Mouse (Mus musculus): Measurements from ENCODE around the gene Gm49368. TPM values are rescaled to one million over a fixed set of nuclear protein-coding genes. Genes with fewer than 3 reads are reported as not detected.
"Not testable (repeated sequence)": the region's sequence is repeated elsewhere in the genome, so short reads cannot be mapped to it uniquely, and the experiment has no call there.

Gm49368 gene
- total RNA-seq, 2 experiments from 2014 or later = not detected

DNA sequence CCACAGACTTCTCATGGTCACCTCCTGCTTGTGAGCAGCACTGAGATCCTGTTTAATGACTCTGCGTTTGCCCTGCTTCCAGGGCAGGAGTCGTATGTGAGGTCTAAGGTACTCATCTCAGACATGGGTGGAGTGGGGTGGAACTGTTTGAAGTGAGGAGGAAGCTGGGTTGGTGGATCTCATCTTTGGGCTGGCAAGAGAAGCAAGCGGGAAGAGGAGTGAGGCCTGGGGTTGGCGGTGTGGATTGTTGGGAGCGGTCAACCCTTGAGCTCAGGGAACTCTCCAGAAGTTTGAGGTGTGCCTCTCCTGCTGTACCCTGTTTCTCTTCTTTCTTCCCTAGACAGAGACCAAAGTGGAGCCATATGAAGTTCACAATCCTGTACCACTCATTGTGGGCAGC lies 53.9 kb downstream of the Gm49368 start:
- ATAC-seq (replicated peaks; ENCODE audit: low FRiP score, low TSS enrichment, poor library complexity, severe bottlenecking) = no peak

DNA sequence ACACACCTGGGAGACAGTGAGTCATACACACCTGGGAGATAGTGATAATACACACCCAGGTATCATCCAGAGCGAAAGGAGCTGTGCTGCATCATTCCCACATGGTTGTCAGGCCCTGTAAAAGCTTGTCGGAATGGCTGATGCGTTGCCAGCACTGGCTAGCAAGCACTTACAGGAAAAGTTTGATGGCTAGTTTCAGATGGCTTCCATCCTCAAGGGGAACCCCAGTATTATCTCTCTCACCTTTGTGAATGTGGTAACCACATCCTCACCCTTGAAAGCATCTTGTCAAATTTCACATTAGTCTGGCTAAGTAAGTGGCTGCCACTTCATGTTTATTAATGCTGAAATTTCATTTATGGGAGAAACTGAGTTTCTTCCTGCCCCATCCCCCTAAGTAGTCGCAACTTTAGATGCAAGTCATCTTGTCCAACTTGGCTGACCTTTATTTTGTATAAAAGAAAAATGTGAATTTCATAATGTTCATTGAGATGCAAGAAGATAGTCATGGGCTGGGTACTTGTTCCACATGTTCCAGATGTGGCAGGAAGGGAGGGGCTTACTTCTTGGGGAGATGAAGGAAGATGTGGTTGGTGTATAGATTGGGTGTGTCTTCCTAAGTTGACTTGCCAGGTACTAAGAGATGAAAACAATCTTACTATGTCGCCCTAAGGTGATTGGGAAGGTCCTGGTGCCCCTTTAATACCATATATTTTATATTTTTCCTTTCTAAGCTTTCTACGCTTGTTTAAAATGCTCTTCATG lies 57.4 kb downstream of the Gm49368 start:
- ATAC-seq (replicated peaks; ENCODE audit: low FRiP score, low TSS enrichment, poor library complexity, severe bottlenecking) = no peak

DNA sequence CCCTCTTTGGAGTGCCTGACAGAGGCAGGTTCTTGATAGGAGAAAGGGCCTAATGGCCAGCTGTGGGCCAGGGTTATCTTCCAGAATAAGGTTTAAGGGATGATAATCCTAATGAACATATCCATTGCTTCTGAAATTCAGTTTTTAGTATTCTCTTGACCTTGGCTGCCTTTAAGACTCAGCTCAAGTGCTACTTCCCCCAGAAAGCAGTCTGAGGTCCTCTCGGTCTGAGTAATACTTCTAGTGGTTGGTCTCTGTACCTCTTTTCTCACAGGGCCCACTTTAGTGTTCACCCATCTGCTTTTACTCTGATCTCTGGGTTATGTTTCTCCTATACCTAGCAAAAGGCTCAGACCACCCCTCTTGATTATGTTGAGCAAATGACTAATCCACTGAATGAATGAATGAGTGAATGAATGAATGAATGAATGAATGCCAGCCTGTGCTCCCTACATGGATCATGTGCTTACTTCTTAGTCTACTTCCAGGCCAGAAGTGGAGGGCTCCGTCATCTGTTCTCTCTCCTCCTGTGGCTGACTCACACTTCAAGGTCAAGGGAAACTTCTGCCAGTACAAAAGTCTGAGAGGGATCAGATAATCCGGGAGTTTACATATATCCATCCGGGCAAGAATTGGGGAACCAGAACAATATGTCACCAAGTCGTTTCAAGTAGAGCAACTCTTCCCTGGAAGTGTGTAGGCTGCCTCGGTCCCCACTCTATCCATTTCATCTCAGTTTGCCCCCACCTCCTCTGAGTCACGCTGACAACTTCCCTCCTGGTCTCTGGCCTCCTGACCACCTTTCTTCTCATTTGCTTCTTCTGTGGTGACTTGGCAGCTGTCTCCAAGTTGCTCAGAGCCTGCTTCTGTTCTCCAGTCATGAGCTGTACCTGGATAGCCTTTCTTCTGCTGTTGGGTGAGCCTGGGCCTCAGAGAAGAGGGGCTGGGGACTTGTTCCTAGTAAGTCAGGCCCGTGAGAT lies 66.5 kb downstream of the Gm49368 start, which contains the start of gene Itgax:
Gene Itgax, plus strand, starts transcription at position 807 of the 980 bp plus-strand sequence.
- ATAC-seq (replicated peaks; ENCODE audit: low FRiP score, low TSS enrichment, poor library complexity, severe bottlenecking) = no peak

DNA sequence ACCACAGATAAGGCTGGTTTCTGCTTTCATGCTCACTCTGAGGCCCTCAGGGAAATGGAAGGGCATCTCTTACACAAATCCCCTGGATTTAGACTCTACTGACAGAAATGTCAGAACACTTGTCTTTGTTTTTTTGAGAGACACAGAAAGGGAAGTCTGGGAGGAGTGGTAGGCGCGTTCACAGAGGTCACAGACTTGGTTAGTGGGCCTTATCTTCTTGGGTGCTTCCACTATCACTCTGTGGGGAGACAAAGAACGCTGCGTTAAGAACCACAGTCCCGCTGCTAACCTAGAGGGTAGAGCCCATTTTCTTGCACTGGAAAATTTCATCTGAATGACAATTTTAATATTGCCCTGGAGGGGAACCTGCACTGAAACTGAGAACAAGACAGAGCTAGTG lies 69.7 kb downstream of the Gm49368 start:
- ATAC-seq (replicated peaks; ENCODE audit: low FRiP score, low TSS enrichment, poor library complexity, severe bottlenecking) = no peak

DNA sequence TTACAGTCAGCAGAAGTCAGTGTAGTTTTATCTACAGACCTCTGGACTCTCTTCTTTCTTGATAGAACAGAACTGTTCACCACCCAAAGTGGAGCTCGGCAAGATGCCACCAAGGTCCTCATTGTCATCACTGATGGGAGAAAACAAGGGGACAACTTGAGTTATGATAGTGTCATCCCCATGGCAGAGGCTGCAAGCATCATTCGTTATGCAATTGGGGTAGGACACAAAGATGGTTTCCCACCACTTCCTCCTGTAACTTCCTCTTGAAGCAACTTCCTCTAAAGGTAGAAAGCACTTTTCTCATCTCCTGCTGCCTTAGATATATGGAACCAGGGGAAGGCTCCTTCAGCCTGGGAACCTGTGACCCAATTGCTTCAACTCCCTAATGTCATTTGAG lies 71.1 kb downstream of the Gm49368 start:
- no peak for ATAC-seq (replicated peaks; ENCODE audit: low FRiP score, low TSS enrichment, poor library complexity, severe bottlenecking)

DNA sequence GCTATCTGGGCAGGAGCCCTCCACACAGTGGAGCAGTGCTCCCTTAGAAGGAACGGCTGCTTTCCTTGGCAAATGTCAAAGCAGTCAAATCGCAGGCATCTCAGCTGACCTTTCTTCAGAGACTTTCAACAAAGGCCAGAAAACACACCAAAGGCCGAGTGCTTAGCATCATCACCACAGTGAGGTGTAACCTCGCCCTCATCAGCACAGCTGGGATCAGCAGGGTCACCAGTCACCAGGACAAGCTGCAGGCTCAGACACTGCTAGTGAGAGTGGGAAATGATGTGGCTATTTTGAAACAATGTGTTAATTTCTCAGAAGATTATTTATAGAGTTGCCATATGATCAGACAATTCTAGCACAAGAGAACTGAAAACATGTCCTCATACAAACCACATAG lies 74.4 kb downstream of the Gm49368 start:
- no peak for ATAC-seq (replicated peaks; ENCODE audit: low FRiP score, low TSS enrichment, poor library complexity, severe bottlenecking)

DNA sequence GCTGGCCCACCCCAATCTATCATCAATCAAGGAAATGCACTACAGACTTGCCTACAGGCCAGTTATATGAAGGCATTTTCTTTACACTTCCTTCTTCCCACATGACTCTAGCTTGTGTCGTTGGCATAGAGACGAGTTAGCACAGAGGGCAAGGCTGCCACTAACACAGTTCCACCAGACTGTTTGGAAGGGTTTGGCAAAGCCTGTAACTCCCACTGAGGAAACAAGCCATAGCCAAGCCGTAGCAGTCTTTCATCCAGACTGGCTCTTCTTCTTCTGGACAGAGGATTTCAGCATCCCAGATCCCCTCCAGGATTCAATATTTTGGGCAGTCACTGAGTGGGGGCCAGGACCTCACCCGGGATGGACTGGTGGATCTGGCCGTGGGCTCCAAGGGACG lies 77.1 kb downstream of the Gm49368 start:
- no peak for ATAC-seq (replicated peaks; ENCODE audit: low FRiP score, low TSS enrichment, poor library complexity, severe bottlenecking)

DNA sequence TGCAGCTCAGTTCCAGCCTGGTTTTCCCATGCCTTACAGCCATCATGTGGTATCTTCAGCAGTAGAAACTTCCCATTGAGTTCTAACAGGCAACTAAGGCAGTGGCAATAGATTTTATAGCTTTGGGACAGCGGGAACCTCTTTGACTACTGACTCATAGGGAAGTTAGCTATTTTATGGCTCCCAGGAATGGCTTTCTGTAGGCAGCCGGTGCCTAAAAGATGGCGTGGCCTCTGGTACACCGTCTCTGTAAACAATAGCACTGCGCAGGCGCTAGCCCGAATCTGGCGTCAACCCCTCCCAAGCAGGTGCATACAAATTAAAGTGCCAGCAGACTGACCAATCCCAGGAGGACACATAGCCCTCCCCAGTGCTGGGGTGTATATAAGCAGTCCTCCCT lies 88.5 kb downstream of the Gm49368 start:
- ATAC-seq (replicated peaks; ENCODE audit: low FRiP score, low TSS enrichment, poor library complexity, severe bottlenecking) = no peak

DNA sequence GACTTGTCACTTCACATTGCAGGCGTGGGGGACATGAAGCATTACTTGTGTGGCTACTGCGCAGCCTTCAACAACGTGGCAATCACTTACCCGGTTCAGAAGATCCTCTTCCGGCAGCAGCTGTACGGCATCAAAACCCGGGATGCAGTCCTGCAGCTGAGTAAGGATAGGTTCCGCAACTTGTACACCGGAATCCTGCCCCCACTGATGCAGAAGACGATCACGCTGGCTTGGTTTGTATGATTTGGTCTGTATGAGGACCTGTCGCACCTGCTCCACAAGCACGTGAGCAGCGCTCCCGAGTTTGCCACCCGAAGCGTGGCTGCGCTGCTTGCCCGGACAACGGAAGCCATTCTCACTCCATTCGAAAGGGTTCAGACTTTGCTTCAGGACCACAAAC lies 91.6 kb downstream of the Gm49368 start, which contains the start of gene Itgad:
Gene Itgad, plus strand, starts transcription at position 301 of the 400 bp plus-strand sequence.
- no peak for ATAC-seq (replicated peaks; ENCODE audit: low FRiP score, low TSS enrichment, poor library complexity, severe bottlenecking)

DNA sequence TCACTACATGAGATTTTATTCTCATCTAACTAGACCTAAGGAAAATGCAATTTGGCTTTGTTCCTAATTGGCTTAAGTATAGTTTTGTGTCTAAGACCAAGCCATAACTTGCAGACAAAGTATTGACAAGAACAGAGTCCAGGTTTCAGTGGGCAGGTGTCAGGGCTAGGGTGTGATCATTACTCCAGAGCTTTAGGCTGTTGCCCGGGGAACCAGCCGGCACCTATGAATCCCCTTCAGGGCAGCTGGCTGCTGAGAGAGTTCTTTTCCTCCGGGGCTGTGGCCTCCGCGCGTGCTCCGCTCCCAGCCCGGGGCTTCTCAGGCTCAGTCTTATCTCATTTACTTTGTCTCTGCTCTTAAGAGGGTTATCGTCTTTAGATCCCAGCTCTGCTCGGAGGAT lies 92.4 kb downstream of the Gm49368 start:
- ATAC-seq (replicated peaks; ENCODE audit: low FRiP score, low TSS enrichment, poor library complexity, severe bottlenecking) = no peak

DNA sequence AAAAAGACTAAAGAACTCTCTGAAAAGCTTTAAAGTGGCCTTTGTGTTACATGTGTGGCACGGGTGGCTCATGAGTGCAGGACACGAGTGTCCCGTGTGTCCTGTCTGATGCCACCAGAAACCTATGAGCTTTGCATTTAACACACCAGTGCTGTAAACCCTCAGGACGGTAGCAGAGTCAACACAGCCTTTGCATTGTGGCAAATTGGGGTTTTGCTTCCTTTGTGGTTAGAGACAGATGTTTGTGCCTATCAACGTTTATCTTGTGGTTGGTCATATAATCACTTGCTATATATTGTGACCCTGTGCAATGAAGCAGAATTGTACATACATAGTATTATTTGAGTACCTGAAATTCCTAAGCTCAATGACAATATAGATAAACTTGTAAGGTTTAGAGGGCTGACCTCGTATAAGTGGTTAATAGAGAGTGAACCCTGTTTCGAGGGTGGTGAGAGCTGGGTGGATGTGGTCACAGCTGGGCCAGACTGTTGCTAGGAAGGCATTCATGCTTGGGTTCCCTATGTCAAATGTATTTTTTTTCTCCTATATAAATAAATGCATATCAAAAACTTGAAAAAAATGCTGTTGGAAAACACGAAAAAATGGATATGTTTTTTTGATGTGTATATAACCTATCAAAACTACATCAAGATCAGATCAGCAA lies 96.3 kb downstream of the Gm49368 start:
- ATAC-seq (replicated peaks; ENCODE audit: low FRiP score, low TSS enrichment, poor library complexity, severe bottlenecking) = not testable (repeated sequence)

DNA sequence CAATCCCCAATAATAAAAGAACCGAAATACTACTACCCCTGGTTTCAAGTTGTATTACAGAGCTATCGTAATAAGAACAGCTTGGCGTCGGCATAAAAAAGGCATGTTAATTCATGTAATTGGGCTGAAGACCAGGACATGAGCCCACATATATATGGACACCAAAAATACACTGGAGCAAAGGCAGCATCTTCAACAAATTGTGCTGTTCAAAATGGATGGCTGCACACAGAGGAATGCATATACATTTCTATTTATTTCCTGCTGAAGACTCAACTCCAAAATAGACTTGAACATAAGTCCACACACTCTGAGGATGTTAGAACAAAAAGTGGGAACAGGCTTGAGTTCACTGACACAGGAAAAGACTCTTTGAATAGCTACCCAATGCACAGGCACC lies 101.5 kb downstream of the Gm49368 start:
- ATAC-seq (replicated peaks; ENCODE audit: low FRiP score, low TSS enrichment, poor library complexity, severe bottlenecking) = no peak

DNA sequence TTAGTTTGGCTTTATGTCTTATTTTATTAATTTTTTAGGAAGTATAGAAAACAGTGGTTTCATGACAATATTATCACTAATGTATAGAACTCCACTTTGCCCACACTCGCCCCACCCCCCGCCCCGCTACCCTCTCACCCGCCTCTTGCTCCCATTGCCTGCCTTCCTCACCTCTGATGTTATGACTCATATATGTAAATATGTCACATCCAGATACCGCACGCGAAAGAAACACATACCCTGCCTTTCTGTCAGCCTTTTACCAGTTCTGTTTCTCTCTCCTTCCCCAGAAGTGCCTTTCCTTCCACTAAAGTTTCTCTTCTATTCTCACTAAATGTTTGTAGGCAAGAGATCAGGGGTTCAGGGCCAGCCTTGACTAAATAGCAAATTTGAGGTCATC lies 103.9 kb downstream of the Gm49368 start:
- no peak for ATAC-seq (replicated peaks; ENCODE audit: low FRiP score, low TSS enrichment, poor library complexity, severe bottlenecking)

DNA sequence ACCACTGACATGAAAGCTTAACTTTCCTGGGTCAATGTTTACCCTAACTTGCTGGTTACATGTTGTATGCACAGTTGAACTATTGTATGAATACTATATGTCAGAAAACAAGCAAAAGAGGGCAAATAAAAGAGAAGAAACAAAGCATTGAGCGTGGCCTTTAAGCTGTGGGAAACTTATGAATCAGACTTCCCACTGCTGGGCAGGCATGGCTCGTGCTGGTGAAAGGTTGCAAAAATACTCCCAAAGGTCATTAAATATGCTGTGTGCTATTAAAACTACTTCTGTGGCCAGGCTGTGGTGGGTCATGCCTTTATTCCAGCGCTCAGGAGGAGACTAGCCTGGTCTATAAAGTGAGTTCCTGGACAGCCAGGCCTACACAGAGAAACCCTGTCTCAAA lies 107.5 kb downstream of the Gm49368 start:
- no peak for ATAC-seq (replicated peaks; ENCODE audit: low FRiP score, low TSS enrichment, poor library complexity, severe bottlenecking)

Other genes starting within 250 kb of the Gm49368 start
- 67.0 and 84.7 TPM in 2 replicates for gene Stx4a, start 238.4 kb upstream of the Gm49368 start, total RNA-seq (2014; fragmentation: Nextera tagmentation)
- 31.5 and 44.7 TPM in 2 replicates for gene Stx4a, start 238.4 kb upstream of the Gm49368 start, total RNA-seq (2017)
- gene Stx1b, start 238.1 kb upstream of the Gm49368 start, total RNA-seq (2014; fragmentation: Nextera tagmentation) = 0.10 and 3.0 TPM in 2 replicates
- gene Stx1b, start 238.1 kb upstream of the Gm49368 start, total RNA-seq (2017) = 0.19 and 4.3 TPM in 2 replicates
- gene Zfp646, start 186.5 kb upstream of the Gm49368 start, total RNA-seq (2014; fragmentation: Nextera tagmentation) = 32.4 and 38.3 TPM in 2 replicates
- gene Zfp646, start 186.5 kb upstream of the Gm49368 start, total RNA-seq (2017) = 36.9 and 43.3 TPM in 2 replicates
- 9.3 and 12.8 TPM in 2 replicates for gene Zfp668, start 185.9 kb upstream of the Gm49368 start, total RNA-seq (2014; fragmentation: Nextera tagmentation)
- 2.3 and 2.8 TPM in 2 replicates for gene Zfp668, start 185.9 kb upstream of the Gm49368 start, total RNA-seq (2017)
- 0.81 TPM in 1 of 2 replicates, not detected in the other for gene Prss53, start 171.7 kb upstream of the Gm49368 start, total RNA-seq (2014; fragmentation: Nextera tagmentation)
- not detected in 2 replicates for gene Prss53, start 171.7 kb upstream of the Gm49368 start, total RNA-seq (2017)
- not detected in 2 replicates for gene Gm21974, start 167.2 kb upstream of the Gm49368 start, total RNA-seq (2014; fragmentation: Nextera tagmentation)
- not detected in 2 replicates for gene Gm21974, start 167.2 kb upstream of the Gm49368 start, total RNA-seq (2017)
- gene Vkorc1, start 167.1 kb upstream of the Gm49368 start, total RNA-seq (2014; fragmentation: Nextera tagmentation) = 54.1 and 72.8 TPM in 2 replicates
- 25.4 and 37.0 TPM in 2 replicates for gene Vkorc1, start 167.1 kb upstream of the Gm49368 start, total RNA-seq (2017)
- 76.8 and 85.0 TPM in 2 replicates for gene Bckdk, start 158.6 kb upstream of the Gm49368 start, total RNA-seq (2014; fragmentation: Nextera tagmentation)
- 32.4 and 62.8 TPM in 2 replicates for gene Bckdk, start 158.6 kb upstream of the Gm49368 start, total RNA-seq (2017)
- gene Kat8, start 150.2 kb upstream of the Gm49368 start, total RNA-seq (2014; fragmentation: Nextera tagmentation) = 32.7 and 37.9 TPM in 2 replicates
- 27.0 and 35.8 TPM in 2 replicates for gene Kat8, start 150.2 kb upstream of the Gm49368 start, total RNA-seq (2017)
- not detected in 2 replicates for gene Prss8, start 132.6 kb upstream of the Gm49368 start, total RNA-seq (2014; fragmentation: Nextera tagmentation)
- gene Prss8, start 132.6 kb upstream of the Gm49368 start, total RNA-seq (2017) = not detected in 2 replicates
- gene Prss36, start 116.0 kb upstream of the Gm49368 start, total RNA-seq (2014; fragmentation: Nextera tagmentation) = 2.8 and 9.8 TPM in 2 replicates
- gene Prss36, start 116.0 kb upstream of the Gm49368 start, total RNA-seq (2017) = 2.5 and 3.4 TPM in 2 replicates
- 315 and 387 TPM in 2 replicates for gene Fus, start 95.2 kb upstream of the Gm49368 start, total RNA-seq (2014; fragmentation: Nextera tagmentation)
- 61.4 and 85.2 TPM in 2 replicates for gene Fus, start 95.2 kb upstream of the Gm49368 start, total RNA-seq (2017)
- gene Pycard, start 68.8 kb upstream of the Gm49368 start, total RNA-seq (2014; fragmentation: Nextera tagmentation) = 41.8 and 56.1 TPM in 2 replicates
- 10.2 and 10.6 TPM in 2 replicates for gene Pycard, start 68.8 kb upstream of the Gm49368 start, total RNA-seq (2017)
- gene Trim72, start 58.7 kb upstream of the Gm49368 start, total RNA-seq (2014; fragmentation: Nextera tagmentation) = not detected in 2 replicates
- gene Trim72, start 58.7 kb upstream of the Gm49368 start, total RNA-seq (2017) = 0.52 TPM in 1 of 2 replicates, not detected in the other
- gene Itgam, start within 50 bp of the Gm49368 start, total RNA-seq (2014; fragmentation: Nextera tagmentation) = 3.2 TPM in 1 of 2 replicates, not detected in the other
- gene Itgam, start within 50 bp of the Gm49368 start, total RNA-seq (2017) = 0.95 and 2.3 TPM in 2 replicates
- 0.92 TPM in 1 of 2 replicates, not detected in the other for gene Itgax, start 66.9 kb downstream of the Gm49368 start, total RNA-seq (2014; fragmentation: Nextera tagmentation)
- 0.46 and 2.7 TPM in 2 replicates for gene Itgax, start 66.9 kb downstream of the Gm49368 start, total RNA-seq (2017)
- gene Itgad, start 91.7 kb downstream of the Gm49368 start, total RNA-seq (2014; fragmentation: Nextera tagmentation) = 0.11 TPM in 1 of 2 replicates, not detected in the other
- gene Itgad, start 91.7 kb downstream of the Gm49368 start, total RNA-seq (2017) = not detected in 2 replicates
- gene Cox6a2, start 143.7 kb downstream of the Gm49368 start, total RNA-seq (2014; fragmentation: Nextera tagmentation) = 2.8 TPM in 1 of 2 replicates, not detected in the other
- gene Cox6a2, start 143.7 kb downstream of the Gm49368 start, total RNA-seq (2017) = not detected in 2 replicates
- gene Armc5, start 174.7 kb downstream of the Gm49368 start, total RNA-seq (2014; fragmentation: Nextera tagmentation) = 15.3 and 18.1 TPM in 2 replicates
- gene Armc5, start 174.7 kb downstream of the Gm49368 start, total RNA-seq (2017) = 9.2 and 9.8 TPM in 2 replicates
- 2.1 and 3.8 TPM in 2 replicates for gene 9130023H24Rik, start 175.3 kb downstream of the Gm49368 start, total RNA-seq (2014; fragmentation: Nextera tagmentation)
- 2.2 and 4.8 TPM in 2 replicates for gene 9130023H24Rik, start 175.3 kb downstream of the Gm49368 start, total RNA-seq (2017)
- 2.2 TPM in 1 of 2 replicates, not detected in the other for gene Tgfb1i1, start 184.1 kb downstream of the Gm49368 start, total RNA-seq (2014; fragmentation: Nextera tagmentation)
- 0.27 and 1.3 TPM in 2 replicates for gene Tgfb1i1, start 184.1 kb downstream of the Gm49368 start, total RNA-seq (2017)
- 0.81 and 1.1 TPM in 2 replicates for gene Slc5a2, start 203.0 kb downstream of the Gm49368 start, total RNA-seq (2014; fragmentation: Nextera tagmentation)
- 0.65 and 1.5 TPM in 2 replicates for gene Slc5a2, start 203.0 kb downstream of the Gm49368 start, total RNA-seq (2017)
- gene BC017158, start 235.5 kb downstream of the Gm49368 start, total RNA-seq (2014; fragmentation: Nextera tagmentation) = 82.5 and 95.0 TPM in 2 replicates
- gene BC017158, start 235.5 kb downstream of the Gm49368 start, total RNA-seq (2017) = 30.8 and 50.8 TPM in 2 replicates